Mouse (Mus musculus): Measurements from ENCODE around the gene Ube2o. TPM values are rescaled to one million over a fixed set of nuclear protein-coding genes. Genes with fewer than 3 reads are reported as not detected.

The Ube2o gene
- polyA plus RNA-seq, 1 experiment from 2014 or later: 17.2 TPM

DNA sequence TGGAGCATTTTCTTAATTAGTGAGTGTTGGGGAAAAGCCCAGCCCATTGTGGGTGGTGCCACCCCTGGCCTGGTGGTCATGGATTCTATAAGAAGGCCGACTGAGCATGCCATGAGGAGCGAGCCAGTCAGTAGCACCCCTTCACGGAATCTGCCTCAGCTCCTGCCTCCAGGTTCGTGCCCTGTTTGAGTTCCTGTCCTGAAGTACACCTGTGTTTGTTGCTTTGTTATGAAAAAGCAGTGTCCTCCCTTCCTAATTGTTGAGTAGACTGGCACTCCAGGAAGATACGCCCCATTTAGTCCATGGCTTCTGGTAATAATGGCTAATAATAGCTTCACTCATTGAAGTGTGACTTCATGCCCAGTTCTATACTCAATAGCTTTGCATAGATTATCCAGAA, 5.1 kb upstream of the Ube2o start, which contains the start of gene Aanat:
Gene Aanat, plus strand, starts transcription at position 123 of the 400 bp plus-strand sequence.
- ATAC-seq (replicated peaks; ENCODE audit: insufficient number of reproducible peaks, low FRiP score, low TSS enrichment, low read depth) (0 out of 2 replicates have a peak, but pooled peaks have one; percentile 11), DNase-seq (ENCODE audit: low spot score) (no peak)
- no peaks in the 10 kb centered on the region for H3K36me3 ChIP-seq (replicated peaks; ENCODE audit: control insufficient read depth, insufficient read depth, low read depth, low read length)
- H3K4me1 ChIP-seq (ENCODE audit: control insufficient read depth, insufficient read depth, low read length): no peaks in the 10 kb centered on the region; the same call in 1 of the 2 replicates
- H3K4me2 ChIP-seq (ENCODE audit: low read depth, low read length): 0 out of 2 replicates have a peak within 1 kb of the TSS, but pooled peaks have one; percentile 25
- H3K27ac ChIP-seq (replicated peaks; ENCODE audit: low read depth, low read length): no peak within 1 kb of the TSS
- H3K9me3 ChIP-seq (replicated peaks; ENCODE audit: control insufficient read depth, low read length): no peaks in the 10 kb centered on the region
- no peak within 1 kb of the TSS for H3K9ac ChIP-seq (replicated peaks; ENCODE audit: low read length)
- WGBS: 59% methylated on average over 5 of the region's 5 CpGs
- H3K27me3 ChIP-seq (ENCODE audit: control insufficient read depth, insufficient read depth, low read length): no peaks in the 10 kb centered on the region
- H3K4me3 ChIP-seq (ENCODE audit: low read depth, low read length): no peak within 1 kb of the TSS

DNA sequence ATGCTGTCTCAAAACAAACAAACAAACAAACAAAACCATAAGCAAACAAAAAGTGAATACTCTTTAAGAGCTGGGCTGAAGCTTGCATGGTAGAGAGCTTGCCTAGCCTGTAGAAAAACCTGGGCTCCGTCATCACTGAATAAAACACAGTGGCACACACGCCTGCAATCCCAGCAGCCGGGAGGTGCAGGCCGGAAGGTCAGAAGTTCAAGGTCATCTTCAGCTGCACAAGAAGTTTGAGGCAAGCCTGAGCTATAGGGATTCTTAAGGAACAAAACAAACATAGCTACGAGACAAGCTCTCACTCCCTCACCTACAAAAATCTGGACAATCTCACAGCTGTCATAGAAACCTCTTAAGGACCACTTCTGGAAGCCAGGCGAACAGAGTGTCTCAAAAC, 4.4 kb upstream of the Ube2o start:
- no peak overlapping the region for H3K4me3 ChIP-seq (ENCODE audit: low read depth, low read length)
- 67% methylated on average over 6 of the region's 6 CpGs for WGBS
- no peaks in the 10 kb centered on the region; the same call in 1 of the 2 replicates for H3K4me1 ChIP-seq (ENCODE audit: control insufficient read depth, insufficient read depth, low read length)
- H3K4me2 ChIP-seq (ENCODE audit: low read depth, low read length): no peak overlapping the region
- no peaks in the 10 kb centered on the region for H3K9me3 ChIP-seq (replicated peaks; ENCODE audit: control insufficient read depth, low read length)
- H3K9ac ChIP-seq (replicated peaks; ENCODE audit: low read length): no peak overlapping the region
- H3K27ac ChIP-seq (replicated peaks; ENCODE audit: low read depth, low read length): no peak overlapping the region
- no peaks in the 10 kb centered on the region for H3K27me3 ChIP-seq (ENCODE audit: control insufficient read depth, insufficient read depth, low read length)
- no peaks in the 10 kb centered on the region for H3K36me3 ChIP-seq (replicated peaks; ENCODE audit: control insufficient read depth, insufficient read depth, low read depth, low read length)
- DNase-seq (ENCODE audit: low spot score) (no peak), ATAC-seq (replicated peaks; ENCODE audit: insufficient number of reproducible peaks, low FRiP score, low TSS enrichment, low read depth) (no peak)

- Histone ChIP-seq H3K4me2 (ENCODE audit: low read depth, low read length) (peak overlapping the region; percentile 80), H3K27ac (replicated peaks; ENCODE audit: low read depth, low read length) (peak overlapping the region; percentile 73), H3K9me3 (replicated peaks; ENCODE audit: control insufficient read depth, low read length) (no peaks in the 10 kb centered on the region), H3K9ac (replicated peaks; ENCODE audit: low read length) (peak overlapping the region; percentile 94), H3K36me3 (replicated peaks; ENCODE audit: control insufficient read depth, insufficient read depth, low read depth, low read length) (no peaks in the 10 kb centered on the region), H3K4me3 (ENCODE audit: low read depth, low read length) (peak overlapping the region; percentile 93), H3K4me1 (ENCODE audit: control insufficient read depth, insufficient read depth, low read length) (peaks cover 2% of the 10 kb centered on the region; the same call in 1 of the 2 replicates), H3K27me3 (ENCODE audit: control insufficient read depth, insufficient read depth, low read length) (no peaks in the 10 kb centered on the region)
- WGBS: under 1% methylated on average over 71 of the region's 91 CpGs
- DNase-seq (ENCODE audit: low spot score) (peak; percentile 59), ATAC-seq (replicated peaks; ENCODE audit: insufficient number of reproducible peaks, low FRiP score, low TSS enrichment, low read depth) (peak; percentile 74)
These were observed 404 bp downstream of the Ube2o start for GRCm38 (mm10) chr11:116580711-116581375.

- Histone ChIP-seq H3K27ac (replicated peaks; ENCODE audit: low read depth, low read length) (peak overlapping the region; percentile 73; the same call in 1 of the 2 replicates), H3K36me3 (replicated peaks; ENCODE audit: control insufficient read depth, insufficient read depth, low read depth, low read length) (no peaks in the 10 kb centered on the region), H3K9ac (replicated peaks; ENCODE audit: low read length) (peak overlapping the region; percentile 94), H3K4me2 (ENCODE audit: low read depth, low read length) (peak overlapping the region; percentile 80), H3K4me1 (ENCODE audit: control insufficient read depth, insufficient read depth, low read length) (peaks cover 2% of the 10 kb centered on the region; the same call in 1 of the 2 replicates), H3K27me3 (ENCODE audit: control insufficient read depth, insufficient read depth, low read length) (no peaks in the 10 kb centered on the region), H3K4me3 (ENCODE audit: low read depth, low read length) (peak overlapping the region; percentile 93), H3K9me3 (replicated peaks; ENCODE audit: control insufficient read depth, low read length) (no peaks in the 10 kb centered on the region)
- 26% methylated on average over 10 of the region's 10 CpGs for WGBS
- DNase-seq (ENCODE audit: low spot score): no peak
- no peak for ATAC-seq (replicated peaks; ENCODE audit: insufficient number of reproducible peaks, low FRiP score, low TSS enrichment, low read depth)
These were observed 1.1 kb downstream of the Ube2o start for GRCm38 (mm10) chr11:116580031-116580652.

GRCm38 (mm10) chr11:116579280-116579679, 2.0 kb downstream of the Ube2o start:
- Histone ChIP-seq H3K9me3 (replicated peaks; ENCODE audit: control insufficient read depth, low read length) (no peaks in the 10 kb centered on the region), H3K27me3 (ENCODE audit: control insufficient read depth, insufficient read depth, low read length) (no peaks in the 10 kb centered on the region), H3K4me2 (ENCODE audit: low read depth, low read length) (no peak overlapping the region), H3K36me3 (replicated peaks; ENCODE audit: control insufficient read depth, insufficient read depth, low read depth, low read length) (no peaks in the 10 kb centered on the region), H3K4me1 (ENCODE audit: control insufficient read depth, insufficient read depth, low read length) (peaks cover 2% of the 10 kb centered on the region; the same call in 1 of the 2 replicates), H3K27ac (replicated peaks; ENCODE audit: low read depth, low read length) (no peak overlapping the region), H3K4me3 (ENCODE audit: low read depth, low read length) (no peak overlapping the region), H3K9ac (replicated peaks; ENCODE audit: low read length) (no peak overlapping the region)
- 94% methylated on average over 3 of the region's 3 CpGs for WGBS
- no peak for ATAC-seq (replicated peaks; ENCODE audit: insufficient number of reproducible peaks, low FRiP score, low TSS enrichment, low read depth)
- DNase-seq (ENCODE audit: low spot score): no peak

- H3K4me2 ChIP-seq (ENCODE audit: low read depth, low read length): no peak overlapping the region
- ATAC-seq (replicated peaks; ENCODE audit: insufficient number of reproducible peaks, low FRiP score, low TSS enrichment, low read depth) (no peak), DNase-seq (ENCODE audit: low spot score) (no peak)
- no peak overlapping the region for H3K9ac ChIP-seq (replicated peaks; ENCODE audit: low read length)
- no peaks in the 10 kb centered on the region for H3K9me3 ChIP-seq (replicated peaks; ENCODE audit: control insufficient read depth, low read length)
- H3K27me3 ChIP-seq (ENCODE audit: control insufficient read depth, insufficient read depth, low read length): no peaks in the 10 kb centered on the region
- peaks cover 2% of the 10 kb centered on the region; the same call in 1 of the 2 replicates for H3K4me1 ChIP-seq (ENCODE audit: control insufficient read depth, insufficient read depth, low read length)
- no peaks in the 10 kb centered on the region for H3K36me3 ChIP-seq (replicated peaks; ENCODE audit: control insufficient read depth, insufficient read depth, low read depth, low read length)
- WGBS: 76% methylated on average over 2 of the region's 2 CpGs
- H3K27ac ChIP-seq (replicated peaks; ENCODE audit: low read depth, low read length): no peak overlapping the region
- H3K4me3 ChIP-seq (ENCODE audit: low read depth, low read length): no peak overlapping the region
These were observed 5.9 kb downstream of the Ube2o start for GRCm38 (mm10) chr11:116575396-116575795.

DNA sequence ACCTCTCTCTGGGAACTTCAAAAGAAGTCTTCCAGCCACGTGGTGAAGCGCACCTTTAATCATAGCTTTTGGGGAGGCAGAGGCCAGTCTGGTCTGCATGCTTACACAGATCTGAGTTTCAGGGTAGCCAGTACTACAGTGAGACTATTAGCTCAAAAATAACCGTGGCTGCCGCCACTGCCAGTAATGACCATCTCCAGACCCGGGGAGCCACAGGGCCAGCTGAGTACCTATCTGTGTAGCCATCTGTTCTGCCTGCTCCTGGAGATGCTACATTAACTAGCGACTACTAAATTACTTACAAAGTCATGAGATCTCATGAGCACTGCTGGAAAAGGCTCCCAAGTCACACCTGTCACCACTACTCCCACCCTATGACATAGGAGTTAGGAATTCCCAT, 6.3 kb downstream of the Ube2o start:
- 70% methylated on average over 6 of the region's 6 CpGs for WGBS
- DNase-seq (ENCODE audit: low spot score): no peak
- no peaks in the 10 kb centered on the region for H3K4me1 ChIP-seq (ENCODE audit: control insufficient read depth, insufficient read depth, low read length)

DNA sequence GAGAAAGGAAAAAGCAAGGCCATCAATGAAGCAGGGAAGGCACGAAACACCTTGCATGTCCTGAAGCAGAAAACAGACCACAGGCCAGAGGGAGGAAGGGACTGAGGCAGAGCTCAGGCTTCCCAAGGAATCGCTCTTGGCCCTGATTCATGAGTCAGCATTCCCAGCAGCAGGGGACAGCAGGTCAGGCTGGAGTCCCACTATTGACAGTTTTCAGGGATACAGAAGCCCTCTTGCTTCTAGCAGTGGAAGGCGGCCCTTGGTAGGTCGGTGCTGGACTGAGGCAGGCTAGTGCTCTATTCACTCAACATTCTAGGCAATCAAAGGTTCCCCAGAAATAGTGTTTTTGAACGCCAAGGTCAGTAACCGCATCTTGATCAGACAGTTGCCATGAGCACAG, 6.8 kb downstream of the Ube2o start:
- 61% methylated on average over 6 of the region's 6 CpGs for WGBS

More for the DNA sequence above, 6.3 kb downstream of the Ube2o start:
- no peak for ATAC-seq (replicated peaks; ENCODE audit: insufficient number of reproducible peaks, low FRiP score, low TSS enrichment, low read depth)
- H3K36me3 ChIP-seq (replicated peaks; ENCODE audit: control insufficient read depth, insufficient read depth, low read depth, low read length): no peaks in the 10 kb centered on the region
- no peak overlapping the region for H3K4me2 ChIP-seq (ENCODE audit: low read depth, low read length)
- H3K4me3 ChIP-seq (ENCODE audit: low read depth, low read length): no peak overlapping the region
- H3K27ac ChIP-seq (replicated peaks; ENCODE audit: low read depth, low read length): no peak overlapping the region
- no peaks in the 10 kb centered on the region for H3K9me3 ChIP-seq (replicated peaks; ENCODE audit: control insufficient read depth, low read length)
- H3K27me3 ChIP-seq (ENCODE audit: control insufficient read depth, insufficient read depth, low read length): no peaks in the 10 kb centered on the region
- H3K9ac ChIP-seq (replicated peaks; ENCODE audit: low read length): no peak overlapping the region

More for the DNA sequence above, 6.8 kb downstream of the Ube2o start:
- ATAC-seq (replicated peaks; ENCODE audit: insufficient number of reproducible peaks, low FRiP score, low TSS enrichment, low read depth) (no peak), DNase-seq (ENCODE audit: low spot score) (no peak)
- no peaks in the 10 kb centered on the region for H3K27me3 ChIP-seq (ENCODE audit: control insufficient read depth, insufficient read depth, low read length)
- no peak overlapping the region for H3K4me3 ChIP-seq (ENCODE audit: low read depth, low read length)
- no peak overlapping the region for H3K27ac ChIP-seq (replicated peaks; ENCODE audit: low read depth, low read length)
- no peaks in the 10 kb centered on the region for H3K9me3 ChIP-seq (replicated peaks; ENCODE audit: control insufficient read depth, low read length)
- no peaks in the 10 kb centered on the region for H3K36me3 ChIP-seq (replicated peaks; ENCODE audit: control insufficient read depth, insufficient read depth, low read depth, low read length)
- H3K9ac ChIP-seq (replicated peaks; ENCODE audit: low read length): no peak overlapping the region
- H3K4me1 ChIP-seq (ENCODE audit: control insufficient read depth, insufficient read depth, low read length): no peaks in the 10 kb centered on the region
- no peak overlapping the region for H3K4me2 ChIP-seq (ENCODE audit: low read depth, low read length)

Measured in embryonic facial prominence, embryonic 11.5 days (tissue).